Mouse (Mus musculus): ENCODE measurements around the gene Pf4. TPM values are rescaled to one million over a fixed set of nuclear protein-coding genes. Genes with fewer than 3 reads are reported as not detected.

Gene Pf4
- polyA plus RNA-seq (2015; fragmentation: Nextera tagmentation; extraction: Ambion mirVana): 43.6 and 55.5 TPM in 2 replicates

DNA sequence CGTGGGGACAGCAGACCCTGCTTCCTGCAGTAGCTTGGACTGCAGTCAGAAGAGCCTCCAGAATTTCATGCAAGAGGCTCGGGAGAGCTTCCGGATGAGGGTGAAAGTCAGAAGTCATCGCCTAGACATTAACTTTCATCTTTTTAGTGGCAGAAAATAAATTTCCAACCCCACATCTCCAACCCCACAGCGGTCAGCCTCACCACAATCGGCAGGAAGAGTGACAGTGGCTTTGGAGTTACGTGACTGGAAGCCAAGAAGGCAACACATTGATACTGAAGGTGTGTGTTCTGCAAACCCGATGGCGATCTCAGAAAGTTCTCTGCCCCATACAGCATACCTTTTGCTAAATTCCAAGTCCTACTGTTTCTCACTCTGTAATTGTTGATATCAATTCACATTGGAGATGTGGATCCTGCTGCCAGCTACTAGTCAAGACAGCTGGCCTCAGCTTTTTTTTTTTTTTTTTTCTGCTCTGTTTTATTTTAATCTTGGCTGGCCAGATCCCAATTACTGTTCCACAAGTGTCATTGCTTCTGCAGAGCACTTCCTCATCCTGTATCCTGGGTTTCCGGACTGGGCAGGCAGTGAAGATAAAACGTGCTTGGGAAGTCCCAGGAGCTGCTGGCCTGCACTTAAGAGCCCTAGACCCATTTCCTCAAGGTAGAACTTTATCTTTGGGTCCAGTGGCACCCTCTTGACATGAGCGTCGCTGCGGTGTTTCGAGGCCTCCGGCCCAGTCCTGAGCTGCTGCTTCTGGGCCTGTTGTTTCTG lies at the start of gene Pf4:
Pf4 (plus strand) TSS at position 556 of the 774 bp plus-strand sequence.
- WGBS: 88% methylated on average over 16 of the region's 16 CpGs
- ATAC-seq (ENCODE audit: low FRiP score): no peak
- no peak within 1 kb of the TSS for H3K4me3 ChIP-seq
- no peak within 1 kb of the TSS for H3K9ac ChIP-seq
- H3K27ac ChIP-seq: no peak within 1 kb of the TSS
- H3K4me2 ChIP-seq: no peak within 1 kb of the TSS
- no peaks in the 10 kb centered on the region for H3K27me3 ChIP-seq
- H3K9me3 ChIP-seq: no peaks in the 10 kb centered on the region
- no peaks in the 10 kb centered on the region for H3K4me1 ChIP-seq (replicated peaks)
- no peaks in the 10 kb centered on the region for H3K36me3 ChIP-seq

DNA sequence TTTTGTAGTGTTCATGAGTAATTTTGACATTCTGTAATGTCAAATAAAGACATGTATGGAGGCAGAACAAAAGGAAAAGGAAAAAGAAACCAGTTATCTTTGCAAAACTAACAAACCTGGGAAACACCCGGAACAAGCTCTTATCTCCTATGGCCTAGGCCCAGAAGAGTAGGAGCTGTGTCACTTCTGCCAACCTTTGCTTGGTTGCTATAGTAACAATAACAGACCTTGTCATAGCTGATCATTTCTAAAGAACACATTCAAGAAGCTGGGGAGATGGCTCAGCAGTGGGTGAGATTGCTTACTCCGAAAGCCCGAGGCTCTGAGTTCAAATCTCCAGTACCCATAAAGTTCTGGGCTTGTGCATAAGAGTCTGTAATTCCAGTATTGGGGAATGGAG lies 49.6 kb upstream of the Pf4 start:
- H3K4me1 ChIP-seq (replicated peaks): no peaks in the 10 kb centered on the region
- H3K4me3 ChIP-seq: no peak overlapping the region
- H3K36me3 ChIP-seq: no peaks in the 10 kb centered on the region
- WGBS: 93% methylated on average over 3 of the region's 3 CpGs
- ATAC-seq (ENCODE audit: low FRiP score): no peak
- H3K27ac ChIP-seq: no peak overlapping the region
- H3K9me3 ChIP-seq: peaks cover 3% of the 10 kb centered on the region; the same call in 1 of the 2 replicates
- H3K27me3 ChIP-seq: no peaks in the 10 kb centered on the region
- H3K4me2 ChIP-seq: no peak overlapping the region
- no peak overlapping the region for H3K9ac ChIP-seq

GRCm38 (mm10) chr5:90728254-90728653 lies 44.0 kb upstream of the Pf4 start:
- no peak overlapping the region for H3K4me2 ChIP-seq
- WGBS: 73% methylated on average over 3 of the region's 3 CpGs
- H3K9me3 ChIP-seq: peaks cover 3% of the 10 kb centered on the region; the same call in 1 of the 2 replicates

DNA sequence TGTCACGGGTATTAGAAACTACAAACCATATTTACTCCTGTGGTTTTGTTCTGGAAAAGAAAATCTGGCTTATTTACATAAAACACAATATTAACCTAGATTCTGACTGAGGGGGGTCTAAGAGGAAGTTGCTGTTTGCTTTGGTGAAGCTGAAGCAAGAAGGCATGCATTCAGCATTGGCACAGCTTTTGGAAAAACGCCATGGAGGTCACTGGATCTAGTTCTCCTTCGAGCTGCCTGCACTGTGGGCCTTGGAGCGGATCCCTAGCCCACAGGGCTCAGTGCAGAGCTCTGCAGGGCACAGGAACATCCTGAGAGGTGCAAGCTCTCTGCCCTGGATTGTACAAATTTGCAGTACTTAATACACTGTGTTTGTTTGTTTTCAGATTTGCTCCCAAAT lies 40.8 kb upstream of the Pf4 start:
- ATAC-seq (ENCODE audit: low FRiP score): no peak
- no peak overlapping the region for H3K4me2 ChIP-seq
- WGBS: 85% methylated on average over 4 of the region's 4 CpGs

More at GRCm38 (mm10) chr5:90728254-90728653, 44.0 kb upstream of the Pf4 start:
- H3K36me3 ChIP-seq: no peaks in the 10 kb centered on the region
- H3K9ac ChIP-seq: no peak overlapping the region
- H3K4me3 ChIP-seq: no peak overlapping the region
- ATAC-seq (ENCODE audit: low FRiP score): no peak
- H3K27ac ChIP-seq: no peak overlapping the region
- H3K4me1 ChIP-seq (replicated peaks): no peaks in the 10 kb centered on the region
- no peaks in the 10 kb centered on the region for H3K27me3 ChIP-seq

GRCm38 (mm10) chr5:90742029-90742428 lies 30.2 kb upstream of the Pf4 start:
- Histone ChIP-seq H3K27me3 (no peaks in the 10 kb centered on the region), H3K4me3 (no peak overlapping the region), H3K4me1 (replicated peaks) (no peaks in the 10 kb centered on the region), H3K9ac (no peak overlapping the region), H3K27ac (no peak overlapping the region), H3K4me2 (no peak overlapping the region), H3K36me3 (no peaks in the 10 kb centered on the region), H3K9me3 (no peaks in the 10 kb centered on the region)
- 72% methylated on average over 4 of the region's 4 CpGs for WGBS
- ATAC-seq (ENCODE audit: low FRiP score): no peak

More for the DNA sequence above, 40.8 kb upstream of the Pf4 start:
- Histone ChIP-seq H3K4me1 (replicated peaks) (no peaks in the 10 kb centered on the region), H3K9ac (no peak overlapping the region), H3K27ac (no peak overlapping the region), H3K9me3 (peaks cover 3% of the 10 kb centered on the region; the same call in 1 of the 2 replicates), H3K4me3 (no peak overlapping the region), H3K27me3 (no peaks in the 10 kb centered on the region), H3K36me3 (no peaks in the 10 kb centered on the region)

DNA sequence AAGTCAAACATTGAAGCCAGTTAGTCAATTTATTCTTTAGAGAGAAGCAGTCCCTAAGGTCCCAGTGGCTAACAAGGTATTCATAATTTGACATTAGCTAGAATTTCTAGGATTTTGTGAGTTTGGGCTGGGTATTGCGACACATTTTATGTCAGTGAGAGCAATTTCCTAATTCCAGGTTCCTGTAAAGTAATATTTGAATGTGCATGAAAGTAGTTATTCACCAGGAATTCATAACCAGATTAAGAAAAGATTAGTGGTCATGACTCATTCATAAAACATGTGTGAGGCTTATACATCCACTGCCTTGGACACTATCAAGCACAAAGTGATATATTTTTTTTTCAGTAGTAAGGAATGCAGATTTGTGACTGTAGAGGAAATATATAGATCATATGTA lies 18.3 kb upstream of the Pf4 start:
- Histone ChIP-seq H3K36me3 (no peaks in the 10 kb centered on the region), H3K4me1 (replicated peaks) (peaks cover 10% of the 10 kb centered on the region), H3K9me3 (no peaks in the 10 kb centered on the region), H3K4me2 (no peak overlapping the region), H3K27ac (no peak overlapping the region), H3K9ac (no peak overlapping the region), H3K27me3 (peaks cover 12% of the 10 kb centered on the region; the same call in 1 of the 2 replicates), H3K4me3 (no peak overlapping the region)
- WGBS: 95% methylated on average over 1 of the region's 1 CpGs
- no peak for ATAC-seq (ENCODE audit: low FRiP score)

DNA sequence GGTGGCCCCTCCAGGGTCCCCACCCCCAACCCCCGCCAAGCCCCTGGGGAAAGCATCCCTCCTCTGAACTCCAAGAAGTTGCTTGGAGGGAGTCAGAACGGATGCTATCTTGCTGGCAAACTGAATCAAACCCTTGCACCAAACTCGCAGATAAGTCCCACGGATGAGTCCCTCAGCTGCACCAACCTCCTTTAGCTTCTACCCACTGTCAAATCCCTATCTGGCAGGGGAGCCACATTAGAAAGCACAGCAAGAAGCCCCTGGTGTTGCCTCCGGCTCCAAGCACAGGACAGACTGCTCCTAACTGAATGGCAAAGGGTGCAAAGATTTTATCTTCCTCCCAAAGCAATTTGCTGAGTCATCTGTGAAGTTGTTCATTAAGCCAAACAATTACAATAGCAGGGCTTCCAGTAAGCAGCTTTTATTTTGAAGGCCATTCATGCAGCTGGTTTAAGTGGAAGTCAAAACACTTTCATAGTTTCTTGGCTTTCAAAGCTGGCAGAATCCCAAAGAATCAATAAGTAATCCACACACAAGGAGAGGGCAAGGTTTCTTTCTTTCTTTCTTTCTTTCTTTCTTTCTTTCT lies 14.1 kb upstream of the Pf4 start:
- 48% methylated on average over 5 of the region's 5 CpGs for WGBS
- ATAC-seq (ENCODE audit: low FRiP score): no peak
- no peak overlapping the region for H3K4me2 ChIP-seq

DNA sequence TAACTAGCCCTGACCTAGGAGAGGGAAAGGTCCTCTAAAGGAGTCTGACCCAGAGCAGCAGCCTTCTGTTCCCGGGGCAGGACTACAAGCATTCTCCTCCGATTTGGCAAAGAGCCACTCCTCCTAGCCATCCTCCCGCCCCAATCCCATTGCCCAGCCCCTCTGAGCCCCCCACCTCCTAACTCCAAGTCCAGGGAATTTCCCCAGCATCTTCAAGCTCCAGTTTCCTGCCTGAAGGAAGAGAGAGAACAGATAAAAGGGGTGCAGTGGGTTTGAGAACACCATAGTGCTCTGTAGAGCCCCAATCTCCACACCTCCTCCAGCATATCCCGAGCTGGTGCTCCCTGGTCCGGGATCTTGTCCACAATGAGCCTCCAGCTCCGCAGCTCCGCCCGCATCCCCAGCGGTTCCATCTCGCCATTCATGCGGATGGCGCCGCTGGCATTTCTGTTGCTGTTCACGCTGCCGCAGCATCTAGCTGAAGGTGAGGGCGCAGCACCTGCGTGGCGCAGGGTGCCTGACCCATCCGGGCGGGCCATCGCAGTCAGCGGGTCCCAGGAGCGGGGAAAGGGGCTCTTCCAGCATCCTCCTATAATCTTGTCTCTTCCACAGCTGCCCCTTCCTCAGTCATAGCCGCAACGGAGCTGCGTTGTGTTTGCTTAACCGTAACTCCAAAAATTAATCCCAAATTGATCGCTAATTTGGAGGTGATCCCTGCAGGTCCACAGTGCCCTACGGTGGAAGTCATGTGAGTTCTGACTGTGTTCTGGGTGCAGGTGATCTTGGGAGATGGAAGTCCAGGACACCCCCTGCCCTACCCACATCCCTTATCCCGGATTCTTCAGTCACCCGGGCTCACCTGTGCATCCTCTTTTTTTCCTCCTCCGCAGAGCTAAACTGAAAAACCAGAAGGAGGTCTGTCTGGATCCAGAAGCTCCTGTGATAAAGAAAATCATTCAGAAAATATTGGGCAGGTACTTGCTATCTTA lies 12.9 kb upstream of the Pf4 start, which contains the start of gene Cxcl5:
Cxcl5 (plus strand) TSS at position 284 of the 989 bp plus-strand sequence.
- peak; percentile 82 for ATAC-seq (ENCODE audit: low FRiP score)
- 4% methylated on average over 32 of the region's 32 CpGs for WGBS

More for the DNA sequence above, 14.1 kb upstream of the Pf4 start:
- H3K4me3 ChIP-seq: no peak overlapping the region
- no peaks in the 10 kb centered on the region for H3K9me3 ChIP-seq
- peaks cover 32% of the 10 kb centered on the region for H3K27me3 ChIP-seq
- H3K27ac ChIP-seq: no peak overlapping the region
- peaks cover 16% of the 10 kb centered on the region for H3K4me1 ChIP-seq (replicated peaks)
- H3K36me3 ChIP-seq: no peaks in the 10 kb centered on the region
- no peak overlapping the region for H3K9ac ChIP-seq

DNA sequence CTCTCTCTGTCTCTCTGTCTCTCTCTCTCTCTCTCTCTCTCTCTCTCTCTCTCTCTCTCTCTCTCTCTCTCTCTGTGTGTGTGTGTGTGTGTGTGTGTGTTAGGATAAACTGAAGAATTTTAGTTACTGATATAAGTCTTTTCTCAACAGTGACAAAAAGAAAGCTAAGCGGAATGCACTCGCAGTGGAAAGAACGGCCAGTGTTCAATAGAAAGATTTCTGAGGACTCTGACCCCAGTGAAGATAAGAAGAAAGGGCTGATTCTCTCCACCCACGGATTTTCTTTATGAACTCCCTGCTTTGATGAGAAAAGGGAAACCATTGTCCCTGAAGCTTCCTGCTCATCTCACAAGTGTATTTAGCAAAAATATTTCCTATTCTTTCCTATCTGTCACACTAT lies 11.9 kb upstream of the Pf4 start:
- H3K4me1 ChIP-seq (replicated peaks): peaks cover 16% of the 10 kb centered on the region
- H3K4me2 ChIP-seq: no peak overlapping the region
- H3K36me3 ChIP-seq: no peaks in the 10 kb centered on the region
- H3K9ac ChIP-seq: no peak overlapping the region
- no peaks in the 10 kb centered on the region for H3K9me3 ChIP-seq
- ATAC-seq (ENCODE audit: low FRiP score): no peak
- no peak overlapping the region for H3K4me3 ChIP-seq
- H3K27me3 ChIP-seq: peaks cover 32% of the 10 kb centered on the region
- whole genome bisulfite sequencing: 53% methylated on average over 4 of the region's 4 CpGs
- no peak overlapping the region for H3K27ac ChIP-seq

More for the DNA sequence above, 12.9 kb upstream of the Pf4 start, which contains the start of gene Cxcl5:
- H3K4me3 ChIP-seq: peak within 1 kb of the TSS; percentile 53
- no peak within 1 kb of the TSS for H3K27ac ChIP-seq
- peak within 1 kb of the TSS; percentile 88 for H3K4me2 ChIP-seq
- no peaks in the 10 kb centered on the region for H3K36me3 ChIP-seq
- H3K4me1 ChIP-seq (replicated peaks): peaks cover 16% of the 10 kb centered on the region
- no peaks in the 10 kb centered on the region for H3K9me3 ChIP-seq
- peak within 1 kb of the TSS; percentile 82 for H3K9ac ChIP-seq
- H3K27me3 ChIP-seq: peaks cover 32% of the 10 kb centered on the region

- peaks cover 32% of the 10 kb centered on the region for H3K27me3 ChIP-seq
- no peaks in the 10 kb centered on the region for H3K9me3 ChIP-seq
- ATAC-seq (ENCODE audit: low FRiP score): no peak
- H3K4me2 ChIP-seq: no peak overlapping the region
- H3K9ac ChIP-seq: no peak overlapping the region
- H3K4me1 ChIP-seq (replicated peaks): peaks cover 16% of the 10 kb centered on the region
- no peak overlapping the region for H3K4me3 ChIP-seq
- WGBS: 97% methylated on average over 2 of the region's 2 CpGs
- no peaks in the 10 kb centered on the region for H3K36me3 ChIP-seq
- H3K27ac ChIP-seq: no peak overlapping the region
These were observed 11.4 kb upstream of the Pf4 start for GRCm38 (mm10) chr5:90760844-90761243.

DNA sequence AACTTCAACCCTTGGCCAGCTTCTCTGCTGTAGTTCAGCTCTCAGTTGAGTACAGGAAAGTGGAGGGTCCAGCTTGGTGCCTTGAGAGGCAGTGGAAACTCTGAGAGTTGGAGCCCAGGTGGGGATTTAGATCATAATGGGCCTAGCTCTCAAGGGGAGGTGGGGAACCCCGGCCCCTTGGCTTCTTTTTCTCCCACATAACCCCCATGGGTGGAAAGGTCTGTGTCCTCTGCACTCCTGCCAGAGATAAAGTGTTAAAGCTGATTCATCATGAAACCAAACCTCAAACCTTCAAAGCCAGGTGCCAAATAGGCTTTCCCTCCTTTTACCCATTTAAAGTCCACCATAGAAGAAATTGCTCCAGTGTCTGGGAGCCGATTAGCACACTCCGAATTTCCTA lies 10.4 kb upstream of the Pf4 start:
- H3K9ac ChIP-seq: no peak overlapping the region
- no peak overlapping the region for H3K4me3 ChIP-seq
- ATAC-seq (ENCODE audit: low FRiP score): no peak
- peaks cover 32% of the 10 kb centered on the region for H3K27me3 ChIP-seq
- H3K4me2 ChIP-seq: no peak overlapping the region
- WGBS: 86% methylated on average over 3 of the region's 3 CpGs
- H3K4me1 ChIP-seq (replicated peaks): peaks cover 16% of the 10 kb centered on the region
- no peaks in the 10 kb centered on the region for H3K36me3 ChIP-seq
- H3K27ac ChIP-seq: no peak overlapping the region
- no peaks in the 10 kb centered on the region for H3K9me3 ChIP-seq

Measured in hindbrain, embryonic 13.5 days (tissue).